Mouse (Mus musculus): ENCODE results near the gene Tmem11. TPM values are rescaled to one million over a fixed set of nuclear protein-coding genes. Genes with fewer than 3 reads are reported as not detected.
A peak's percentile ranks its signal among the peaks of the same experiment; 100 is the strongest.

The Tmem11 gene
- total RNA-seq, 2 experiments from 2014 or later = 24.7 to 27.0 TPM

DNA sequence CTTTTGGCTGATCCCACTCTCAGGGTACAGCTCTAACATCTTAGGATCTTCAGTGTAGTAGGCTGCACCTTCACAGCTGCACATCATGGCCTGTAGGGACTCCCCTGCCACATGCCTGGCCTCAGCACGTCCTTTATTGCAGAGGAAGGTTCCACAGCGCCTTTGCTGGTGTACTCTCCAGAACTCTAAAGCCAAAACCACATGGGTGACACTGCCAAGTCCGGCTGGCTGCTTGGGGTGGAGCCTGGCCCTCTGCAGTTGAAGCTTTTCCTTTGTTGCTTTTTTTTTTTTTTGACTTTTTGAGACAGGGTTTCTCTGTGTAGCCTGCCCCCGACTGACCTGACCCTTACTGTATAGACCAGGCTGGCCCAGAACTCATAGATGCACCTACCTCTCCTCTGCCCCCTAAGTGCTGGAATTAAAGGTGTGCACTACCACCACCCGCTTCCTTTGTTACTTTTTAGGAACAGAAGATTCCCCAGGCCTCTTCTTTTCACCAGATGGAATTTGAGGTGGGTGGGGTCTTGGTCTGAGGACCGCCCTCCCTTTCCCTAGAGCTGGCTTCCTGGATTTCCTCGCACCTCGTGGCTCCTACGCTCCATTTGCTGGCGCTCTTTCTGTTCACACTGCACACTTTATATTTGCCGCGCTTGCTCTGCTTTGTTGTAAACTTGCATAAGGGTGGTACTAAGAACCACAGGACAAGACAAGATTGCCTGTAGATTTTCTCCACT lies 37.4 kb downstream of the Tmem11 start:
- intact Hi-C loops (cut with DNase I) = no loop called here
- no peak for DNase-seq (ENCODE audit: low spot score in 2 of 2)

GRCm38 (mm10) chr11:60837644-60838406 lies 41.2 kb downstream of the Tmem11 start:
- no peak for DNase-seq (ENCODE audit: low spot score in 2 of 2)
- intact Hi-C loops (cut with DNase I) = no loop called here

DNA sequence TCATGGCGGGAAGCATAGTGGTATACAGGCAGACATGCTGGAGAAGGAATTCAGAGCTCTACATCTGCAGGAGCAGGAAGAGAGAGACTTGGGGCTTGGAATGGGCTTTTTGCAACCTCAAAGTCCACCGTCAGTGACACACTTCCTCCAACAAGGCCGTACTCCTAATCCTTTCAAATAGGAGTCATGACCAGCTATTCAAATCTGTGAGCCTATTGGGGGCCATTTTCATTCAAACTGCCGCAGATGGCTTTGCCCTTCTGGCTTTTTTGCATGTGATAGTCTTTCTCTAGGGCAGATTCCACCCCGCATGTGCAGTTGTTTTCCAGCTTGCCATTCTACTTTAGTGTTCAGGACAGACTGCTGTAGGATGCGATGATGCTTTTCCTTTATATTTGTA lies 42.2 kb downstream of the Tmem11 start:
- DNase-seq (ENCODE audit: low spot score in 2 of 2) = no peak
- intact Hi-C loops (cut with DNase I) = no loop called here

DNA sequence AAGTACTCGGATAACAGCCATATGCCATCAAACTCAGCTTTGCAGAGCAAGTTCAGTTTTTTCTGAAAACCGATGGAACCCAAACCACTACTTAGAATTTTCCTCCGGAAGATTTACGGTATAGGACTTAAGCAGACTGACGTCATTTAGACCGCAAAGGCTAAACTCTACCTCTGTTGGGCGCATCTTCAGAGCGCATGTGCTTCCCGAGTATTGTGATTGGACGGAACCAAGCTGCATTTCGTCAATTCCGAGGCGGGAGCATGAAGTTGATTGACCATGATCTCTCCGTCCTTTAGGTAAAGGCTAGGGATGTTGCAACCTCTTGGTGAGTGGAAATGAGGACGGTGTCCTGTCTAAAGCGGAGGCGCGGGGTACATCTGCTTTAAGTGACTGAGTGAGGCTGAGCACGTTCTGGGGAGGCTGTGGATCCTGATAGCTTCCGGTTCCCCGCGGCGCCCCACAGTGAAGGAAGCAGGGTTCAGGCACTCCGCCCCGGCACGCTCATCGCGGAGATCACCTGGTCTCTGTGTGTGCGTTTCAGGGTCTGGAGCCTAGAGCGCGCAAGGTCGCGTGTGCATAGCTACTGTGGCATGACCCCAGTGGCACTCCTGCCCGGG lies 48.5 kb downstream of the Tmem11 start, which contains the start of gene Dhrs7b:
Gene Dhrs7b (plus strand): TSS at position 199 of the 620 bp plus-strand sequence.
- DNase-seq (ENCODE audit: low spot score in 2 of 2) = peak; percentile 91 to 95
- intact Hi-C loops (cut with DNase I) = loop anchor here (5.0 kb wide), 2 partner anchors 47 to 53 kb away; partner anchors contain the start of genes Smcr8, Tmem11 and Top3a

DNA sequence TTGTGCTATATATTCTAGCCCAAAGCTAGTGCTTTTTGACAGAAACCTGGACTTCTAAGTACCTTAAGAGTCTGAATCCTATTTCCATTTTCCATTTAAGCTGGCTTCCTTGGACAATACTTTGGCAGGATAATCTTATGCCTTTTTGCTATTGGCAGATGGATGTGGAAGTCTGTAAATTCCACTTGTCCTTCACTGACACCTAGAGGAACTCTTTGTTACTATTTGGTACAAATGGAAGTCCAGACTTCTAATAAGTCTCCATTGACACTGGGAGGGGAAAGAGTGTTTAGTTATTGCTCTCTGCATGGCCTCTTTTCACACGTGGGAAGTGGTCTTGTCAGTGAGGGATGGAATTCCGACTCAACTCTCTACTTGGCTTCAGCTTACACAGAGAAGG lies 50.2 kb downstream of the Tmem11 start:
- no peak for DNase-seq (ENCODE audit: low spot score in 2 of 2)
- intact Hi-C loops (cut with DNase I) = no loop called here

GRCm38 (mm10) chr11:60827241-60827945 lies 51.7 kb downstream of the Tmem11 start:
- intact Hi-C loops (cut with DNase I) = no loop called here
- no peak for DNase-seq (ENCODE audit: low spot score in 2 of 2)

- intact Hi-C loops (cut with DNase I) = no loop called here
- DNase-seq (ENCODE audit: low spot score in 2 of 2) = no peak
These were observed 52.4 kb downstream of the Tmem11 start for GRCm38 (mm10) chr11:60826700-60827099.

- intact Hi-C loops (cut with DNase I) = no loop called here
- no peak for DNase-seq (ENCODE audit: low spot score in 2 of 2)
These were observed 53.9 kb downstream of the Tmem11 start for GRCm38 (mm10) chr11:60825191-60825590.

DNA sequence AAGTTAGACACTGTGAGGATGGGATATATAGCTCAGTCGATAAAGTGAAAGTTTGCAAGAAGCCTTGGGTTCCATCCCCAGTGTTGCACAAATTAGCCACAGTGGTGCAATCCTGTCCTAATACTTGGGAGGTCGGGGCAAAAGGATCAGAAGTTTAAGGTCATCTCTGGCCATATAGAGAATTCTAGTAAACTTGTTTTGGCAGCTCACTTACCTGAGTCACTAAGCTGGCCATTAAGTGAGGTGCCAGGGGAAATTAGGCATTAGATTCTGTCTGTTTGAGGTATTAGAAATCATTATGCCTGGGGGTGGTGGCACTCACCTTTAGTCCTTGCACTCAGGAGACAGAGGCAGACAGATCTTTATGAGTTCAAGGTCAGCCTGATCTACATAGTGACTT lies 55.3 kb downstream of the Tmem11 start:
- no peak for DNase-seq (ENCODE audit: low spot score in 2 of 2)
- intact Hi-C loops (cut with DNase I) = no loop called here

DNA sequence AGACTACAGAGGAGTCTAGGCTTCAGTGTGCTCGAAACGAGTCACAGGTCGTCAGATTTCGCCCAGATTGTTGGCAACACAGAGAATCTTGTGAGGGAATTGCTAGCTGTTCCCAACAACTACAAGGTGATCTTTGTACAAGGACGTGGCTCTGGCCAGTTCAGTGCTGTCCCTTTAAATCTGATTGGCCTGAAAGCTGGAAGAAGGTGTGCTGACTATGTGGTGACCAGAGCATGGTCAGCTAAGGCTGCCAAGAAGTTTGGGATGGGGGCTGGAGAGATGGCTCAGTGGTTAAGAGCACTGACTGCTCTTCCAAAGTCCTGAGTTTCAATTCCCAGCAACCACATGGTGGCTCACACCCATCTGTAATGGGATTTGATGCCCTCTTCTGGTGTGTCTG lies 62.7 kb downstream of the Tmem11 start:
- intact Hi-C loops (cut with DNase I) = no loop called here

More for the DNA sequence above, 62.7 kb downstream of the Tmem11 start:
- no peak for DNase-seq (ENCODE audit: low spot score in 2 of 2)

Other genes with a start within 250 kb of the Tmem11 start
- 10 to 100 TPM; 40.4 to 43.8 TPM for gene Llgl1, start 179.5 kb downstream of the Tmem11 start, total RNA-seq (2021)
- gene Flii, start 152.0 kb downstream of the Tmem11 start, total RNA-seq (2021) = 10 to 100 TPM; 42.9 to 49.3 TPM
- gene Mief2, start 150.9 kb downstream of the Tmem11 start, total RNA-seq (2021) = 10 to 100 TPM; 22.3 to 27.6 TPM
- 1 to 10 TPM; 3.4 to 3.9 TPM for gene Top3a, start 101.9 kb downstream of the Tmem11 start, total RNA-seq (2021)
- gene Smcr8, start 101.7 kb downstream of the Tmem11 start, total RNA-seq (2021) = 10 to 100 TPM; 25.5 to 26.5 TPM
- gene Shmt1, start 67.6 kb downstream of the Tmem11 start, total RNA-seq (2021) = 1 to 10 TPM; 1.7 to 2.8 TPM
- gene Dhrs7b, start 48.6 kb downstream of the Tmem11 start, total RNA-seq (2021) = 10 to 100 TPM; 30.6 to 31.5 TPM
- 10 to 100 TPM; 10.6 to 11.8 TPM for gene Natd1, start 35.5 kb upstream of the Tmem11 start, total RNA-seq (2021)
- gene Map2k3, start 52.8 kb upstream of the Tmem11 start, total RNA-seq (2021) = 10 to 100 TPM; 12.1 to 14.7 TPM
- gene Kcnj12, start 143.3 kb upstream of the Tmem11 start, total RNA-seq (2021) = 10 to 100 TPM; 12.9 to 13.5 TPM
- 1 to 10 TPM; 1.2 to 1.6 TPM for gene Tnfrsf13b, start 247.5 kb upstream of the Tmem11 start, total RNA-seq (2021)